Mouse (Mus musculus): Measurements from ENCODE around the gene Gabra2. TPM values are rescaled to one million over a fixed set of nuclear protein-coding genes. Genes with fewer than 3 reads are reported as not detected.

Gabra2 gene
- 2.4 and 2.5 TPM in 2 replicates for polyA plus RNA-seq (2014; fragmentation: Nextera tagmentation; extraction: Ambion mirVana)

DNA sequence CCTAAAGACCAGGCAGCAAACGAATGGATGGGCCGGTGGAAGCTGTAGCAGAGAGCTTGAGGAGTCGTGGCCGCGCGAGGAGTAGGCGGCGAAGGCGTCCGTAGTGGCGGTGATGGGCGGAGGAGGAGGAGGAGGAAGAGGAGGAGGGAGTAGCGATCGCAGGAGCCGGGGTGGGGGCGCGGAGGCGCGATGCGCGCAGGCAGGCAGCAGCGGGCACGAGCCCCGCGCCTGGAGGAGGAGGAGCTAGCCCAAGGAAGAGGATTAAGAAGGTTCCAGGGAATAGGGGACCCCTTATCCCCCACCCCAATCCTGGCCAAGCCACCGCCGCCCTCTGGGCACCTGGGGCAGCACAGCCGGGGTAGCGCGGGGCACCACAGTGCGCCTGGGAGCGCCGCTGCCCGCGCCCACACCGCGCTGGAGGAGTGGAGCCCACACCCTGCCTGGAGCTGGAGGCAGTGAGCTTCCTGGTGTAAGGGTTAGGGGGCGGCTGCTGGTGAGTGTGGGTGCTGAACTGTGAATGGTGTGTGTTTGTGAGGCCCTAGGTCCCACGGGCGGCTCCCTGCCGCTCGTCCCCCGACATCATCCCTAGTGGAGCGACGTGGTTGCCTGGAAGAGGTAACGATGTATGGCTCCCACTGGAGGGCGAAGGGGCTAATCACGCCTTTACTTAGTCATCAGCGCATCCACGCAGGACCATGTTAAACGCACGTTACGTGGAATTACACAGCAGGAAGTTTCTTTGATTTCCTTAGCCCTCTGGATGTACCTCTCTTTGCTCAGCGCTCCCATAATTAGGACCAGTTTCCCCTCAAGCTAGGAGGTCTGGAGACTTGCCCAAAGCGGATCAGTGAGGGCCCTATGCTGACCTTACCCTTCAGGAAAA lies at the start of gene Gabra2:
Gene Gabra2 (minus strand): TSS at position 125 of the 883 bp plus-strand sequence.
- Histone ChIP-seq H3K9me3 (ENCODE audit: control insufficient read depth, low read length) (no peaks in the 10 kb centered on the region), H3K27me3 (replicated peaks; ENCODE audit: control insufficient read depth, insufficient read depth, low read length) (peaks cover 31% of the 10 kb centered on the region), H3K36me3 (ENCODE audit: control insufficient read depth, insufficient read depth, low read length) (no peaks in the 10 kb centered on the region), H3K4me3 (ENCODE audit: low read depth, low read length) (peak within 1 kb of the TSS; percentile 64), H3K9ac (ENCODE audit: low read depth, low read length) (peak within 1 kb of the TSS; percentile 60), H3K4me2 (ENCODE audit: low read depth, low read length) (peak within 1 kb of the TSS; percentile 96), H3K4me1 (ENCODE audit: control insufficient read depth, insufficient read depth, low read length) (no peaks in the 10 kb centered on the region), H3K27ac (replicated peaks; ENCODE audit: low read depth, low read length) (no peak within 1 kb of the TSS)
- ATAC-seq (ENCODE audit: low read depth) (peak; percentile 80), DNase-seq (ENCODE audit: low spot score) (peak; percentile 45)
- WGBS: 0% methylated on average over 41 of the region's 55 CpGs

DNA sequence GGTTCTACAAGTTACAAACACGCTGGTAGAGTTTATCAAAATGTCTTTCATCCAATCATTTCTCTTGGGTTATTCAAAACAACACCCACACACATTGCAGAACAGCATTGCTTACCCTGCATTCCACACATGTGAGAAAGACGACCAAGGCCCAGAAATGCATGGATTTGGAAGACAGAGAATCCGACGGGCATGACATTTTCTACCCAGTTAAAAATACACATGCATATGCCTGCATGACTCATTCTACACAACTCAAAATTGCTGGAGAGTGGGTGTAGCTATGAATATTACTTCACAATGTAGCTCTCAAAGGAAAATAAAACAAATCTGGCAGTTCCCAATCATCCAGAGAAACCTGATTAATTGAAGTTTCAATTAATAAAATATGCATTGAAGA lies 41.0 kb upstream of the Gabra2 start:
- Histone ChIP-seq H3K4me2 (ENCODE audit: low read depth, low read length) (no peak overlapping the region), H3K27ac (replicated peaks; ENCODE audit: low read depth, low read length) (no peak overlapping the region), H3K9ac (ENCODE audit: low read depth, low read length) (no peak overlapping the region), H3K9me3 (ENCODE audit: control insufficient read depth, low read length) (no peaks in the 10 kb centered on the region), H3K27me3 (replicated peaks; ENCODE audit: control insufficient read depth, insufficient read depth, low read length) (no peaks in the 10 kb centered on the region), H3K4me3 (ENCODE audit: low read depth, low read length) (no peak overlapping the region), H3K36me3 (ENCODE audit: control insufficient read depth, insufficient read depth, low read length) (no peaks in the 10 kb centered on the region), H3K4me1 (ENCODE audit: control insufficient read depth, insufficient read depth, low read length) (no peaks in the 10 kb centered on the region)
- ATAC-seq (ENCODE audit: low read depth) (no peak), DNase-seq (ENCODE audit: low spot score) (no peak)
- 74% methylated on average over 4 of the region's 4 CpGs for WGBS

DNA sequence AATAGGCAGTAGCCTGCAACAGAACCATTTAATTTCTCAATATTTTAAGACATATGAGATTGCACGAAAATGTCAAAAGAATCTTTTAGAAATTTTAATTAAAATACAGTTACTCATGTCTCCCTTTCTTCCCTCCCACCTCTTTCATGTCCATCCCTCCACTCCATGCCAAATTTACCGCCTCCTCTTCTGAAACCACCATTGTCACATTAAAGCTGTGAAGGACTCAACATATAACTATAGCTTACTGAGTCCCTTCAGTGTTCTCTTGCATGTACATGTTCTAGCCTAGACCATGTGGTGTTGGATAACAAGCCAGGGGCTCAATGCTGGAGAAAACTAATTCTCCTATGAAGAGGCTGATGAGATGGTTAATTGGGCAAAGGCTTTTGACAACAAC lies 40.2 kb upstream of the Gabra2 start:
- Histone ChIP-seq H3K9ac (ENCODE audit: low read depth, low read length) (no peak overlapping the region), H3K4me2 (ENCODE audit: low read depth, low read length) (no peak overlapping the region), H3K4me3 (ENCODE audit: low read depth, low read length) (no peak overlapping the region), H3K9me3 (ENCODE audit: control insufficient read depth, low read length) (no peaks in the 10 kb centered on the region), H3K27me3 (replicated peaks; ENCODE audit: control insufficient read depth, insufficient read depth, low read length) (no peaks in the 10 kb centered on the region), H3K27ac (replicated peaks; ENCODE audit: low read depth, low read length) (no peak overlapping the region), H3K36me3 (ENCODE audit: control insufficient read depth, insufficient read depth, low read length) (no peaks in the 10 kb centered on the region), H3K4me1 (ENCODE audit: control insufficient read depth, insufficient read depth, low read length) (no peaks in the 10 kb centered on the region)
- no peak for DNase-seq (ENCODE audit: low spot score)
- WGBS: 79% methylated on average over 2 of the region's 2 CpGs
- no peak for ATAC-seq (ENCODE audit: low read depth)

DNA sequence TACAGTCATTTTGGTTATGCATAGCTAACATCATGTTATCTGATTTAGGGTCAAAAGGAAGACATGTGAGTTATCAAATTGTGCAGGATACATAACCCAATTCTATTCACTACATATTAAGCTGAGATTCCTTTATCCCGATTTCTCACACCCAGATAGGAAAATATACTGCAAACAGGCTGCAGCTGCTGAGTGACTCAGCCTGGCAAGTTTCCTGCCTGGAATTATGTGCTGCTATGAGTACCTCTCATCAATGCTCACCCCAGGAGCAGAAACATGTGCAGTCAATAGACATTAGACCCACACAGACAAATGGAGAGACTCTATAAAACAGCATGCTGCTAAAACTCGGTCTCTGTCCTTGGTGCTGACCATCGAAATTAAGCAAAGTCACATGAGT lies 32.1 kb upstream of the Gabra2 start:
- Histone ChIP-seq H3K4me2 (ENCODE audit: low read depth, low read length) (no peak overlapping the region), H3K36me3 (ENCODE audit: control insufficient read depth, insufficient read depth, low read length) (no peaks in the 10 kb centered on the region), H3K9ac (ENCODE audit: low read depth, low read length) (no peak overlapping the region), H3K9me3 (ENCODE audit: control insufficient read depth, low read length) (no peaks in the 10 kb centered on the region), H3K27ac (replicated peaks; ENCODE audit: low read depth, low read length) (no peak overlapping the region), H3K4me3 (ENCODE audit: low read depth, low read length) (no peak overlapping the region), H3K27me3 (replicated peaks; ENCODE audit: control insufficient read depth, insufficient read depth, low read length) (no peaks in the 10 kb centered on the region), H3K4me1 (ENCODE audit: control insufficient read depth, insufficient read depth, low read length) (no peaks in the 10 kb centered on the region)
- no peak for ATAC-seq (ENCODE audit: low read depth)
- peak; percentile 46 for DNase-seq (ENCODE audit: low spot score)
- WGBS: 58% methylated on average over 3 of the region's 3 CpGs

DNA sequence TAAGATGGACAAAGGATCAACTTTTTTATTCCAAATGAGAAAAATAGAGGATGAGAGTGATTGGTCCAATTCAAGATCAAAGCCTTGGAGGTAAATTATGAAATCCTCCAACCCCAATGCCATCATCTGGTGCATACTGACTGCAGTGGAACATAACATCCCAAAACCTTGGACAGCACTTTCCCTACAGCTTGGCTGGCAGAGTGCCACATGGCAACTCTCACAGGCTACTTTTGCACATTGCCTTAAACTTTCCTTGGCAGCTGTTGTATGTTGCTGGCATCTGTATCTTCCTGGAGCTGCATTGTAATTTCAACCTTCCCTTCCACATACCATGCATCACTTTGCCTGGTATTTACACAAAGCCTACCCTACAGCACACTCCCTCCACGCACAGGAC lies 19.6 kb upstream of the Gabra2 start:
- no peak overlapping the region for H3K9ac ChIP-seq (ENCODE audit: low read depth, low read length)
- H3K9me3 ChIP-seq (ENCODE audit: control insufficient read depth, low read length): no peaks in the 10 kb centered on the region
- no peak overlapping the region for H3K4me3 ChIP-seq (ENCODE audit: low read depth, low read length)
- no peak overlapping the region for H3K4me2 ChIP-seq (ENCODE audit: low read depth, low read length)
- no peaks in the 10 kb centered on the region for H3K36me3 ChIP-seq (ENCODE audit: control insufficient read depth, insufficient read depth, low read length)
- no peak overlapping the region for H3K27ac ChIP-seq (replicated peaks; ENCODE audit: low read depth, low read length)
- no peaks in the 10 kb centered on the region for H3K27me3 ChIP-seq (replicated peaks; ENCODE audit: control insufficient read depth, insufficient read depth, low read length)
- DNase-seq (ENCODE audit: low spot score) (peak; percentile 57), ATAC-seq (ENCODE audit: low read depth) (no peak)
- no peaks in the 10 kb centered on the region for H3K4me1 ChIP-seq (ENCODE audit: control insufficient read depth, insufficient read depth, low read length)
- 56% methylated on average over 1 of the region's 1 CpGs for WGBS

DNA sequence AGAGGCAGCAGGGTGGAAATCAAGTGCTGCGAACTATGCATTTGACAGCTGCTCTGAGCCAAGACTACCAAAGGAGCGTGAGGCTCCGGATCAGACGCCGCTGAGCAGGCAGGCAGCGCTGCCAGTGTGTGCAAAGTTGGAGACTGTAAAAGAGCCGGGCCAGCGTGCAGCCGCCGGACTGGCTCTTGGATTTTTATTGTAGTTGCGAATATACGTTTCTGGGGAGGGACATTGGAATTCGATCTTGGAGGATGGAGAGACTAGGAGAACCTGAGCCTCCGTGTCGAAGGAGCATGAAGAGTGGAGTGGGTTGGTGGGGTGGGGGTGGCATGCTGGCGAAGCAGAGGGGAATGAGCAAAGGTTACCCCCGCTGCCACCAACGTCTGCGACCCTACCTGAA lies 469 bp downstream of the Gabra2 start:
- no peak overlapping the region for H3K27ac ChIP-seq (replicated peaks; ENCODE audit: low read depth, low read length)
- H3K27me3 ChIP-seq (replicated peaks; ENCODE audit: control insufficient read depth, insufficient read depth, low read length): peaks cover 31% of the 10 kb centered on the region
- peak overlapping the region; percentile 45; the same call in 1 of the 2 replicates for H3K9ac ChIP-seq (ENCODE audit: low read depth, low read length)
- DNase-seq (ENCODE audit: low spot score) (peak; percentile 69), ATAC-seq (ENCODE audit: low read depth) (peak; percentile 72)
- no peaks in the 10 kb centered on the region for H3K9me3 ChIP-seq (ENCODE audit: control insufficient read depth, low read length)
- H3K36me3 ChIP-seq (ENCODE audit: control insufficient read depth, insufficient read depth, low read length): no peaks in the 10 kb centered on the region
- peak overlapping the region; percentile 64 for H3K4me3 ChIP-seq (ENCODE audit: low read depth, low read length)
- under 1% methylated on average over 19 of the region's 19 CpGs for WGBS
- H3K4me1 ChIP-seq (ENCODE audit: control insufficient read depth, insufficient read depth, low read length): no peaks in the 10 kb centered on the region
- peak overlapping the region; percentile 96 for H3K4me2 ChIP-seq (ENCODE audit: low read depth, low read length)

DNA sequence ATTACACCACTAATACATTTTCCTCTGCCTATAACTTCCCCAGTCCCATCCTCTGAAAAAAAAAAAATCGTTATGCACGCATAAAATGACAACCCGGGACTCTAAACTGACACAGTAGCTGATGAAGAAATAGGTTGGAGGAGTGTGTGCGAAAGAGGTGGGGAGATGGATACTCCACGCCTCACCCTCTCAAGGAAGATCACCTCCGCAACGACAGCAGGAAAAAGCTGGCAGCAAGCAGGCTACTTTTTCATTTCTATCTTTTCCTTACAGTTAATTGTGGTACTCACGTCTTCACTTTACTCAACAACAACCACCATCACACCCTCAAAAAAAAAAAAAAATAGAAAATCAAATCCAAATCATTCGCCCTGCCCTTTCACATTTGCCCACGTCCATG lies 873 bp downstream of the Gabra2 start:
- Histone ChIP-seq H3K9ac (ENCODE audit: low read depth, low read length) (peak overlapping the region; percentile 45; the same call in 1 of the 2 replicates), H3K4me1 (ENCODE audit: control insufficient read depth, insufficient read depth, low read length) (no peaks in the 10 kb centered on the region), H3K27me3 (replicated peaks; ENCODE audit: control insufficient read depth, insufficient read depth, low read length) (peaks cover 31% of the 10 kb centered on the region), H3K4me2 (ENCODE audit: low read depth, low read length) (peak overlapping the region; percentile 96), H3K4me3 (ENCODE audit: low read depth, low read length) (peak overlapping the region; percentile 64), H3K27ac (replicated peaks; ENCODE audit: low read depth, low read length) (no peak overlapping the region), H3K9me3 (ENCODE audit: control insufficient read depth, low read length) (no peaks in the 10 kb centered on the region), H3K36me3 (ENCODE audit: control insufficient read depth, insufficient read depth, low read length) (no peaks in the 10 kb centered on the region)
- 24% methylated on average over 10 of the region's 10 CpGs for WGBS
- ATAC-seq (ENCODE audit: low read depth): no peak
- no peak for DNase-seq (ENCODE audit: low spot score)

DNA sequence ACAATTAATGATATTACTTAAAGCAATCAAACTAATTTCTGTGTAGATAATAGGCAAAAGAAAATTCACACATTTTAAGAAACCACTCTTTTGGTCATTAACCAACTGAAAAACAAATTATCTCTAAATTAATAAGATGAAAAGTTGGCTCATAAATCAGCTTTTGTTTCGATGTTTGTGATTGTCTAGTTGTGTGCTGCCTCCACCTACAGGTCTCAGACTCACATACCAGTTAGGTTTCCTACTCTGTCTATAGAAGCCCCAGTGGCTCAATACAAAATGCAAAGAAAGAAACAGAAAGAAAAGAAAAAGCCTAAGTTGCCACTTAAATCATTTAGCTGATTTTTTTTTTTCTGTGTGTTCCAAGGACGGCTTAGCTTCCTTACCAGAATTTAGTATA lies 1.8 kb downstream of the Gabra2 start:
- WGBS: 75% methylated on average over 2 of the region's 2 CpGs
- no peak for DNase-seq (ENCODE audit: low spot score)
- Histone ChIP-seq H3K4me1 (ENCODE audit: control insufficient read depth, insufficient read depth, low read length) (no peaks in the 10 kb centered on the region), H3K9me3 (ENCODE audit: control insufficient read depth, low read length) (no peaks in the 10 kb centered on the region), H3K4me3 (ENCODE audit: low read depth, low read length) (no peak overlapping the region), H3K9ac (ENCODE audit: low read depth, low read length) (no peak overlapping the region), H3K4me2 (ENCODE audit: low read depth, low read length) (no peak overlapping the region), H3K27ac (replicated peaks; ENCODE audit: low read depth, low read length) (no peak overlapping the region), H3K27me3 (replicated peaks; ENCODE audit: control insufficient read depth, insufficient read depth, low read length) (peaks cover 31% of the 10 kb centered on the region), H3K36me3 (ENCODE audit: control insufficient read depth, insufficient read depth, low read length) (no peaks in the 10 kb centered on the region)
- no peak for ATAC-seq (ENCODE audit: low read depth)

DNA sequence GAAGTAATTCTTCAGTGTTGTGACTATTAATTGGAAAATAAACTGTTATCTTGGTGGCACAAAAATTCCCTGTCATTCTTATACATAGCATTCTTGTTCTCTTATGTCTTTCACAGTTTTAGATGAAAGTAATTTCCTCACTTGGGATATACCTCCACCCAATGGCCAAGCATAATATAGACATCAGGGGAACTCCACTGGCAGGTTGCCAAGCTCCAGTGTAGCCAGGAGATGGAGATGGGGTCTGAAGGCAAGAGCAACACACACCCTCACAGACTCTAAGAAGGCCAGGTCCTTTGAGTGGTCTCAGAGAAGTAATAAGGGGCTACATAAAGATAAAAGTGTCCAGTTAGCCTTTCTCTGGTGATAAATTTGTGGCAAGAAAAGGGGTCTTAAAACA lies 3.2 kb downstream of the Gabra2 start:
- no peak overlapping the region for H3K4me2 ChIP-seq (ENCODE audit: low read depth, low read length)
- no peaks in the 10 kb centered on the region for H3K9me3 ChIP-seq (ENCODE audit: control insufficient read depth, low read length)
- no peaks in the 10 kb centered on the region for H3K36me3 ChIP-seq (ENCODE audit: control insufficient read depth, insufficient read depth, low read length)
- H3K4me1 ChIP-seq (ENCODE audit: control insufficient read depth, insufficient read depth, low read length): no peaks in the 10 kb centered on the region
- ATAC-seq (ENCODE audit: low read depth) (no peak), DNase-seq (ENCODE audit: low spot score) (peak; percentile 49)
- H3K9ac ChIP-seq (ENCODE audit: low read depth, low read length): no peak overlapping the region
- no peak overlapping the region for H3K4me3 ChIP-seq (ENCODE audit: low read depth, low read length)
- H3K27ac ChIP-seq (replicated peaks; ENCODE audit: low read depth, low read length): no peak overlapping the region
- H3K27me3 ChIP-seq (replicated peaks; ENCODE audit: control insufficient read depth, insufficient read depth, low read length): peaks cover 23% of the 10 kb centered on the region
